Mouse (Mus musculus) midbrain, embryonic 12.5 days (tissue): ENCODE measurements at regions not wholly inside any gene's neighbourhood (a gene's known extent, or its start where the extent isn't known, plus 50 kb on each side); places are given as distances from the start of the nearest gene placed in this dataset.

Experiments
- ATAC-seq: fragments of 200-750 bp; cut with Nextera tagmentation; 2 replicates; pipeline ENCODE4 v1.8.0; 2017; ENCODE audit warnings: low read depth, moderate TSS enrichment, moderate library complexity; ENCODE audit not compliant: low FRiP score
- H3K27ac ChIP-seq: fragments of 300-500 bp; sonication (generic); replicated peaks from 2 replicates; pipeline ENCODE4 v1.5.1; 2016; ENCODE audit warnings: mild to moderate bottlenecking
- H3K27me3 ChIP-seq: fragments of 300-500 bp; sonication (generic); 2 replicates; pipeline ENCODE4 v1.6.1; 2016; ENCODE audit warnings: mild to moderate bottlenecking
- H3K36me3 ChIP-seq: fragments of 300-500 bp; sonication (generic); 2 replicates; pipeline ENCODE4 v1.6.1; 2016
- H3K4me1 ChIP-seq: fragments of 300-500 bp; sonication (generic); 2 replicates; pipeline ENCODE4 v1.6.1; 2016
- H3K4me2 ChIP-seq: fragments of 300-500 bp; sonication (generic); replicated peaks from 2 replicates; pipeline ENCODE4 v1.6.1; 2016; ENCODE audit warnings: mild to moderate bottlenecking, moderate library complexity
- H3K4me3 ChIP-seq: fragments of 300-500 bp; sonication (generic); 2 replicates; pipeline ENCODE4 v1.5.1; 2016; ENCODE audit warnings: mild to moderate bottlenecking
- H3K9ac ChIP-seq: fragments of 300-500 bp; sonication (generic); replicated peaks from 2 replicates; pipeline ENCODE4 v1.6.1; 2016; ENCODE audit warnings: mild to moderate bottlenecking, moderate library complexity
- H3K9me3 ChIP-seq: fragments of 300-500 bp; sonication (generic); 2 replicates; pipeline ENCODE4 v1.6.1; 2016; ENCODE audit warnings: mild to moderate bottlenecking
- WGBS: fragments of 180-500 bp; shearing (Covaris S2); methylation state at CpG from one replicate; pipeline ENCODE4 v1.1.7; 2016; 5-methylcytosine and 5-hydroxymethylcytosine counted together

- H3K36me3 ChIP-seq, result no peaks in the 10 kb centered on the region
- no peak overlapping the region for H3K4me2 ChIP-seq
- H3K4me1 ChIP-seq, result no peaks in the 10 kb centered on the region
- no peaks in the 10 kb centered on the region for H3K27me3 ChIP-seq
- H3K4me3 ChIP-seq, result no peak overlapping the region
- 88% methylated on average over 2 of the region's 2 CpGs for WGBS
- H3K9ac ChIP-seq, result no peak overlapping the region
- no peaks in the 10 kb centered on the region for H3K9me3 ChIP-seq
- ATAC-seq, result no peak
- no peak overlapping the region for H3K27ac ChIP-seq
These were observed 120.3 kb downstream of the Ube2e3 start for GRCm38 (mm10) chr2:78988224-78988623.

GRCm38 (mm10) chr2:78994800-78995555 is 127.1 kb downstream of the Ube2e3 start:
- H3K4me1 ChIP-seq, result no peaks in the 10 kb centered on the region
- WGBS, result 91% methylated on average over 3 of the region's 3 CpGs
- H3K4me3 ChIP-seq, result no peak overlapping the region
- no peaks in the 10 kb centered on the region for H3K9me3 ChIP-seq
- no peaks in the 10 kb centered on the region for H3K36me3 ChIP-seq
- H3K27ac ChIP-seq, result no peak overlapping the region
- no peaks in the 10 kb centered on the region for H3K27me3 ChIP-seq
- ATAC-seq, result no peak
- no peak overlapping the region for H3K4me2 ChIP-seq
- H3K9ac ChIP-seq, result no peak overlapping the region

- Histone ChIP-seq H3K4me3 (no peak overlapping the region), H3K4me1 (no peaks in the 10 kb centered on the region), H3K27me3 (no peaks in the 10 kb centered on the region), H3K9ac (no peak overlapping the region), H3K4me2 (no peak overlapping the region), H3K36me3 (no peaks in the 10 kb centered on the region), H3K9me3 (no peaks in the 10 kb centered on the region), H3K27ac (no peak overlapping the region)
- ATAC-seq, result no peak
- WGBS, result 96% methylated on average over 8 of the region's 8 CpGs
These were observed 130.7 kb downstream of the Ube2e3 start for GRCm38 (mm10) chr2:78998637-78999036.

- Histone ChIP-seq H3K9ac (no peak overlapping the region), H3K27me3 (no peaks in the 10 kb centered on the region), H3K36me3 (no peaks in the 10 kb centered on the region), H3K9me3 (no peaks in the 10 kb centered on the region), H3K27ac (no peak overlapping the region), H3K4me3 (no peak overlapping the region), H3K4me2 (no peak overlapping the region), H3K4me1 (no peaks in the 10 kb centered on the region)
- ATAC-seq, result no peak
- WGBS, result 89% methylated on average over 4 of the region's 4 CpGs
These were observed 131.5 kb downstream of the Ube2e3 start for GRCm38 (mm10) chr2:78999410-78999809.

GRCm38 (mm10) chr2:79004862-79005261 is 136.9 kb downstream of the Ube2e3 start:
- Histone ChIP-seq H3K9ac (no peak overlapping the region), H3K4me1 (no peaks in the 10 kb centered on the region), H3K36me3 (no peaks in the 10 kb centered on the region), H3K4me2 (no peak overlapping the region), H3K27me3 (no peaks in the 10 kb centered on the region), H3K9me3 (no peaks in the 10 kb centered on the region), H3K4me3 (no peak overlapping the region), H3K27ac (no peak overlapping the region)
- no peak for ATAC-seq
- WGBS, result 45% methylated on average over 1 of the region's 1 CpGs

- no peaks in the 10 kb centered on the region for H3K27me3 ChIP-seq
- H3K4me3 ChIP-seq, result no peak overlapping the region
- no peaks in the 10 kb centered on the region for H3K36me3 ChIP-seq
- H3K9ac ChIP-seq, result no peak overlapping the region
- WGBS, result 93% methylated on average over 3 of the region's 3 CpGs
- no peaks in the 10 kb centered on the region for H3K9me3 ChIP-seq
- ATAC-seq, result no peak
- H3K4me2 ChIP-seq, result no peak overlapping the region
- H3K27ac ChIP-seq, result no peak overlapping the region
- no peaks in the 10 kb centered on the region for H3K4me1 ChIP-seq
These were observed 140.7 kb downstream of the Ube2e3 start for GRCm38 (mm10) chr2:79008642-79009041.

- WGBS, result 59% methylated on average over 2 of the region's 2 CpGs
- ATAC-seq, result no peak
- H3K27me3 ChIP-seq, result no peaks in the 10 kb centered on the region
These were observed 141.9 kb downstream of the Ube2e3 start for GRCm38 (mm10) chr2:79009791-79010190.

GRCm38 (mm10) chr2:79010273-79010672 is 142.3 kb downstream of the Ube2e3 start:
- no peak for ATAC-seq
- Histone ChIP-seq H3K9me3 (no peaks in the 10 kb centered on the region), H3K4me1 (no peaks in the 10 kb centered on the region), H3K9ac (no peak overlapping the region), H3K4me2 (no peak overlapping the region), H3K27ac (no peak overlapping the region), H3K4me3 (no peak overlapping the region), H3K36me3 (no peaks in the 10 kb centered on the region), H3K27me3 (no peaks in the 10 kb centered on the region)
- WGBS, result 76% methylated on average over 2 of the region's 2 CpGs

More at GRCm38 (mm10) chr2:79009791-79010190, 141.9 kb downstream of the Ube2e3 start:
- Histone ChIP-seq H3K4me3 (no peak overlapping the region), H3K9ac (no peak overlapping the region), H3K27ac (no peak overlapping the region), H3K9me3 (no peaks in the 10 kb centered on the region), H3K36me3 (no peaks in the 10 kb centered on the region), H3K4me2 (no peak overlapping the region), H3K4me1 (no peaks in the 10 kb centered on the region)

- Histone ChIP-seq H3K9ac (no peak overlapping the region), H3K4me1 (no peaks in the 10 kb centered on the region), H3K27me3 (no peaks in the 10 kb centered on the region), H3K36me3 (no peaks in the 10 kb centered on the region), H3K27ac (no peak overlapping the region), H3K4me2 (no peak overlapping the region), H3K4me3 (no peak overlapping the region), H3K9me3 (no peaks in the 10 kb centered on the region)
- WGBS, result 78% methylated on average over 4 of the region's 4 CpGs
- ATAC-seq, result no peak
These were observed 151.0 kb downstream of the Ube2e3 start for GRCm38 (mm10) chr2:79018732-79019423.

GRCm38 (mm10) chr2:79022954-79023353 is 155.0 kb downstream of the Ube2e3 start:
- Histone ChIP-seq H3K4me1 (peaks cover 6% of the 10 kb centered on the region; the same call in 1 of the 2 replicates), H3K9ac (no peak overlapping the region), H3K4me3 (no peak overlapping the region), H3K36me3 (no peaks in the 10 kb centered on the region), H3K27me3 (no peaks in the 10 kb centered on the region), H3K4me2 (no peak overlapping the region), H3K9me3 (no peaks in the 10 kb centered on the region), H3K27ac (no peak overlapping the region)
- ATAC-seq, result no peak
- WGBS, result 78% methylated on average over 2 of the region's 2 CpGs

GRCm38 (mm10) chr2:79025678-79026077 is 157.8 kb downstream of the Ube2e3 start:
- no peak for ATAC-seq
- H3K4me2 ChIP-seq, result no peak overlapping the region
- 81% methylated on average over 4 of the region's 4 CpGs for WGBS
- H3K9me3 ChIP-seq, result no peaks in the 10 kb centered on the region
- H3K36me3 ChIP-seq, result no peaks in the 10 kb centered on the region
- no peak overlapping the region for H3K27ac ChIP-seq
- no peaks in the 10 kb centered on the region for H3K27me3 ChIP-seq
- peaks cover 6% of the 10 kb centered on the region; the same call in 1 of the 2 replicates for H3K4me1 ChIP-seq
- H3K9ac ChIP-seq, result no peak overlapping the region
- H3K4me3 ChIP-seq, result no peak overlapping the region

GRCm38 (mm10) chr2:79030990-79031389 is 163.1 kb downstream of the Ube2e3 start:
- WGBS, result 66% methylated on average over 1 of the region's 1 CpGs
- Histone ChIP-seq H3K4me1 (peaks cover 6% of the 10 kb centered on the region; the same call in 1 of the 2 replicates), H3K9ac (no peak overlapping the region), H3K27me3 (no peaks in the 10 kb centered on the region), H3K27ac (no peak overlapping the region), H3K36me3 (no peaks in the 10 kb centered on the region), H3K4me2 (no peak overlapping the region), H3K4me3 (no peak overlapping the region), H3K9me3 (no peaks in the 10 kb centered on the region; the same call in 1 of the 2 replicates)
- no peak for ATAC-seq
